Comparison of ENCODE assay signal across 9 mouse cellular contexts in genomic region chr11:50114329-50114728, GRCm38 (mm10). TPM values are rescaled to one million over a fixed set of nuclear protein-coding genes. Genes with fewer than 3 reads are reported as not detected.
DNase-seq lines count a peak whose midpoint lies in the region; ATAC-seq and TF ChIP-seq lines count a peak whose summit lies in the region.
"Had no signal": no experiment of that assay in that cellular context is flagged by ENCODE, and none has a peak within 500 bp of the region (broad histone marks: within the 10 kb centered on the region; RNA-seq: fewer than 3 reads in every experiment).

No protein-coding gene starts in this region.

- no peak overlapping the region for H3K4me2 ChIP-seq in kidney, postnatal 0 days (ENCODE audit: low read length)
- H3K4me2 ChIP-seq: limb, embryonic 15.5 days had no signal

- no peak overlapping the region for H3K4me3 ChIP-seq in kidney, postnatal 0 days (replicated peaks; ENCODE audit: low read depth, low read length)
- H3K4me3 ChIP-seq: limb, embryonic 15.5 days had no signal

- H3K4me1 ChIP-seq in kidney, postnatal 0 days (replicated peaks; ENCODE audit: insufficient read depth, low read length): no peaks in the 10 kb centered on the region
- H3K4me1 ChIP-seq: limb, embryonic 15.5 days had no signal

- no peak overlapping the region for H3K9ac ChIP-seq in kidney, postnatal 0 days (ENCODE audit: low read depth, low read length)
- H3K9ac ChIP-seq: limb, embryonic 15.5 days had no signal

- H3K27ac ChIP-seq in kidney, postnatal 0 days: no peak overlapping the region
- H3K27ac ChIP-seq: limb, embryonic 15.5 days had no signal

- DNase-seq in adrenal gland, adult (ENCODE audit: inconsistent age in 2 of 2, low spot score in 1 of 2): peak; percentile 79 to 92
- no peak for DNase-seq in adrenal gland, adult 8-10 months
- peak; percentile 81 for DNase-seq in R1 (ENCODE audit: low read depth, low spot score)
- DNase-seq in cerebellum, postnatal 36 days: peak; percentile 79 to 80
- peak; percentile 45 to 63 for DNase-seq in gastrocnemius, postnatal 4 days (ENCODE audit: low spot score in 2 of 2)
- peak; percentile 74 for DNase-seq in kidney, postnatal 0 days (ENCODE audit: low spot score)
- DNase-seq in lung, postnatal 25 days (ENCODE audit: low spot score): peak; percentile 83
- peak; percentile 64 for DNase-seq in right cerebral cortex, postnatal 4 days

- peak; percentile 79 for TF ChIP-seq CTCF in kidney, postnatal 0 days (IDR thresholded peaks at IDR 0.05; ENCODE audit: low read depth)

- H3K9me3 ChIP-seq in kidney, postnatal 0 days (replicated peaks; ENCODE audit: low read length): no peaks in the 10 kb centered on the region
- H3K9me3 ChIP-seq: limb, embryonic 15.5 days had no signal

- WGBS in kidney, postnatal 0 days: 21% methylated on average over 5 of the region's 5 CpGs

- ATAC-seq in kidney, postnatal 0 days (replicated peaks; ENCODE audit: low FRiP score, low read depth): peak; percentile 63; the same call in 1 of the 2 replicates

- H3K27me3 ChIP-seq in kidney, postnatal 0 days (ENCODE audit: insufficient read depth, low read length): no peaks in the 10 kb centered on the region
- H3K27me3 ChIP-seq: limb, embryonic 15.5 days had no signal

- H3K36me3 ChIP-seq in kidney, postnatal 0 days (ENCODE audit: insufficient read depth, low read length): no peaks in the 10 kb centered on the region
- H3K36me3 ChIP-seq: limb, embryonic 15.5 days had no signal

RNA-seq across cellular contexts. Expression of gene Tbc1d9b, which starts 16.9 kb away (rescaled TPM):
- 100 to 1,000 TPM; 154 to 260 (median 207) TPM for total RNA-seq in adrenal gland, adult 8-10 months (2022)
- total RNA-seq in gastrocnemius, postnatal 4 days (2021): 10 to 100 TPM; 36.1 to 37.3 TPM
- polyA plus RNA-seq in kidney, postnatal 0 days (2015; fragmentation: Nextera tagmentation; extraction: Ambion mirVana): 28.5 and 30.3 TPM in 2 replicates

RNA-seq across cellular contexts. Expression of gene Mrnip, which starts 59.9 kb away (rescaled TPM):
- total RNA-seq in adrenal gland, adult 8-10 months (2022): 10 to 100 TPM in 3 of 4 experiments, 1 to 10 TPM in 1; 9.1 to 17.0 (median 14.6) TPM
- total RNA-seq in gastrocnemius, postnatal 4 days (2021): 1 to 10 TPM; 9.7 to 9.8 TPM
- polyA plus RNA-seq in kidney, postnatal 0 days (2015; fragmentation: Nextera tagmentation; extraction: Ambion mirVana): 20.8 and 22.9 TPM in 2 replicates

Comparison
In these comparisons a context has a peak if more than half of its experiments do, and no peak if none do; other contexts are left out.
1. RNA of gene Tbc1d9b, which starts 16.9 kb away (total RNA-seq): 154 to 260 TPM in adrenal gland, adult 8-10 months; 36.1 to 37.3 TPM in gastrocnemius, postnatal 4 days; every median in the first group is over 4 times any median in the second.